14 mouse cellular contexts compared by ENCODE assay signal in the genomic region with DNA sequence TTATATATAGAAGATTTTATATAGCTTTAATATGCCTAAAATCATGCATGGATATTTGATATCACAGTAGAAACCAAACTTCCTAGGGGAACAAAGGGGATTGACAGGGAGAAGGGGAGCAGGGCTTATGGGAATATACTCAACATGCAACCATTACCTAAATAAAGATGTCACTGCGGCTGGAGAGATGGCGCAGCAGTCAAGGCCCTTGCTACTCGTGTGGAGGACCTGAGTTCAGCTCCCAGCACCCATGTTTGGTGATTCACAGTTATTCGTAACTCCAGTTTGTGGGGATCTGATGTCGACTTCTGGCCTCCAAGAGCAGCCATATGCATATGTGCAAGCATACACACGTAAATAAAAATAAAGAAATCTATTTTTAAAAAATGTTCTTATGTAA.
"Had no signal": no experiment of that assay in that cellular context is flagged by ENCODE, and none has a peak within 500 bp of the region (broad histone marks: within the 10 kb centered on the region; RNA-seq: fewer than 3 reads in every experiment).

No protein-coding gene starts in this region.

- H3K27me3 ChIP-seq: neural tube, embryonic 13.5 days; neural tube, embryonic 15.5 days; stomach, embryonic 15.5 days had no signal

- H3K9me3 ChIP-seq: neural tube, embryonic 13.5 days; neural tube, embryonic 15.5 days; stomach, embryonic 15.5 days had no signal

- H3K4me2 ChIP-seq: neural tube, embryonic 13.5 days; stomach, embryonic 15.5 days had no signal

- H3K27ac ChIP-seq: stomach, embryonic 15.5 days had no signal

- H3K9ac ChIP-seq: neural tube, embryonic 13.5 days; neural tube, embryonic 15.5 days; stomach, embryonic 15.5 days had no signal

- H3K4me3 ChIP-seq: neural tube, embryonic 13.5 days; neural tube, embryonic 15.5 days; stomach, embryonic 15.5 days had no signal

- H3K36me3 ChIP-seq: neural tube, embryonic 13.5 days; neural tube, embryonic 15.5 days; stomach, embryonic 15.5 days had no signal

- DNase-seq: right cerebral cortex, adult 18-20 months; right cerebral cortex, postnatal 14 days; right cerebral cortex, postnatal 25 days; right cerebral cortex, postnatal 4 days; spleen, adult 18-20 months; thymus, adult 18-20 months; thymus, adult 2 months; thymus, postnatal 14 days; thymus, postnatal 25 days; thymus, postnatal 36 days; thymus, postnatal 4 days had no signal
